Mouse (Mus musculus): ENCODE data around the gene Slc35g1. TPM values are rescaled to one million over a fixed set of nuclear protein-coding genes. Genes with fewer than 3 reads are reported as not detected.

Slc35g1 gene
- total and polyA plus RNA-seq, 3 experiments, result 14.6 to 38.2 (median 21.7) TPM

DNA sequence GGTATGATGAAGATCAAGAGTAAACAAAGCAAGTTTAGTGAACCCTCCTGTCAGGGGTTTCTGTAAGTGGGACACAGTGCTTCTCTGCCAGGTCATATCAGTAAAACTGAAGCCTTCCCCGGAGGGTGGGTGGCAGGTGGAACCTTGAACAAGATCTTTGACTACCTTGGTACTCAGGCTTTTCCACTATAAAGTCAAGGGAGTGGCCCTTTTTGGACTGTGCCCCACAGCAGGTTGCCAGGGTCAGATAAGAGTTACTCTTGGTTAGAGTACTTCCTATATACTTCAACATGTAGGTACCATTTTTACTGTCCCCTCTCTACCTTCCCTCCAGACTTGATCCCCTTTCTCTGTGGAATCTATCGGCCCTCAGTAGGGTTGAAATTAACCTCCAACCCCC, 5.1 kb downstream of the Slc35g1 start:
- no peak overlapping the region for H3K4me2 ChIP-seq (ENCODE audit: insufficient read depth, low read depth, poor library complexity, severe bottlenecking)
- no peak overlapping the region for H3K4me3 ChIP-seq (replicated peaks in 1 of 3; ENCODE audit: low read depth in 2 of 3, low read length in 2 of 3, poor library complexity in 1 of 3)
- peaks cover 14 to 55% of the 10 kb centered on the region in 2 experiments for H3K36me3 ChIP-seq (replicated peaks in 1 of 2; ENCODE audit: control insufficient read depth in 1 of 2, insufficient read depth in 1 of 2, low read length in 1 of 2)
- H3K27me3 ChIP-seq (replicated peaks), result no peaks in the 10 kb centered on the region
- H3K9me3 ChIP-seq (replicated peaks; ENCODE audit: low read length), result no peaks in the 10 kb centered on the region
- H3K27ac ChIP-seq (ENCODE audit: insufficient read depth, low read depth), result no peak overlapping the region
- TF ChIP-seq GABPA (IDR thresholded peaks at IDR 0.05; ENCODE audit: insufficient replicate concordance, low read depth, low read length), result no peak
- H3K9ac ChIP-seq (ENCODE audit: insufficient read depth, low read depth), result no peak overlapping the region
- dilution Hi-C loops (cut with MboI; ENCODE audit: extremely low pct_ligation_motif_present, extremely low pct_unique_long_range_greater_than_20kb, low sequenced_read_pairs) (no loop called here), in situ Hi-C loops (cut with MboI; ENCODE audit: low pct_ligation_motif_present, low pct_unique_long_range_greater_than_20kb, low sequenced_read_pairs) (loop anchor here (25.0 kb wide), 1 partner anchor 386 kb away; no protein-coding TSS in a partner anchor)
- peaks cover 8% of the 10 kb centered on the region; the same call in 1 of the 2 replicates for H3K79me2 ChIP-seq (replicated peaks; ENCODE audit: control insufficient read depth, extremely low read depth, insufficient read depth, poor library complexity, severe bottlenecking)
- DNase-seq (ENCODE audit: extremely low read depth), result no peak
- peaks cover 0 to 20% of the 10 kb centered on the region in 2 experiments; a peak in 2 of 4 replicates for H3K4me1 ChIP-seq (ENCODE audit: control insufficient read depth in 1 of 2, insufficient read depth in 2 of 2)

- Histone ChIP-seq H3K79me2 (replicated peaks; ENCODE audit: control insufficient read depth, extremely low read depth, insufficient read depth, poor library complexity, severe bottlenecking) (peaks cover 8% of the 10 kb centered on the region; the same call in 1 of the 2 replicates), H3K36me3 (replicated peaks in 1 of 2; ENCODE audit: control insufficient read depth in 1 of 2, insufficient read depth in 1 of 2, low read length in 1 of 2) (peaks cover 15 to 60% of the 10 kb centered on the region in 2 experiments), H3K4me1 (ENCODE audit: control insufficient read depth in 1 of 2, insufficient read depth in 2 of 2) (peaks cover 0 to 20% of the 10 kb centered on the region in 2 experiments; a peak in 2 of 4 replicates), H3K4me3 (replicated peaks in 1 of 3; ENCODE audit: low read depth in 2 of 3, low read length in 2 of 3, poor library complexity in 1 of 3) (no peak overlapping the region), H3K9me3 (replicated peaks; ENCODE audit: low read length) (no peaks in the 10 kb centered on the region), H3K27ac (ENCODE audit: insufficient read depth, low read depth) (no peak overlapping the region), H3K27me3 (replicated peaks) (no peaks in the 10 kb centered on the region), H3K9ac (ENCODE audit: insufficient read depth, low read depth) (no peak overlapping the region), H3K4me2 (ENCODE audit: insufficient read depth, low read depth, poor library complexity, severe bottlenecking) (no peak overlapping the region)
- DNase-seq (ENCODE audit: extremely low read depth), result no peak
- TF ChIP-seq TCF12 (IDR thresholded peaks at IDR 0.05; ENCODE audit: low read depth, low read length) (no peak), PAX5 (IDR thresholded peaks at IDR 0.05; ENCODE audit: low read length) (no peak), MXI1 (IDR thresholded peaks at IDR 0.05; ENCODE audit: low read depth, low read length) (no peak), USF2 (conservative IDR thresholded peaks at IDR 0.05; ENCODE audit: low read depth, low read length) (no peak), KAT2A (IDR thresholded peaks at IDR 0.05; ENCODE audit: insufficient replicate concordance, low read length) (no peak), MEF2A (IDR thresholded peaks at IDR 0.05; ENCODE audit: borderline replicate concordance, low read depth, low read length) (no peak), ELF1 (IDR thresholded peaks at IDR 0.05; ENCODE audit: low read depth, low read length) (no peak), ZC3H11A (IDR thresholded peaks at IDR 0.05; ENCODE audit: low read depth, low read length) (no peak), NELFE (IDR thresholded peaks at IDR 0.05; ENCODE audit: low read depth, low read length) (no peak), JUN (IDR thresholded peaks at IDR 0.05; ENCODE audit: insufficient read depth, low read depth, low read length) (no peak), NRF1 (IDR thresholded peaks at IDR 0.05; ENCODE audit: low read depth, low read length) (no peak), ZNF384 (IDR thresholded peaks at IDR 0.05; ENCODE audit: low read depth, low read length) (no peak), POLR2AphosphoS2 (IDR thresholded peaks at IDR 0.05; ENCODE audit: low read depth, low read length) (no peak), SIN3A (IDR thresholded peaks at IDR 0.05; ENCODE audit: low read length) (no peak), RAD21 (IDR thresholded peaks at IDR 0.05; ENCODE audit: low read depth, low read length) (no peak), MAFK (IDR thresholded peaks at IDR 0.05; ENCODE audit: insufficient replicate concordance, low read length) (no peak)
- dilution Hi-C loops (cut with MboI; ENCODE audit: extremely low pct_ligation_motif_present, extremely low pct_unique_long_range_greater_than_20kb, low sequenced_read_pairs), result no loop called here
- in situ Hi-C loops (cut with MboI; ENCODE audit: low pct_ligation_motif_present, low pct_unique_long_range_greater_than_20kb, low sequenced_read_pairs), result loop anchor here (25.0 kb wide), 1 partner anchor 386 kb away; no protein-coding TSS in a partner anchor
These were observed 5.6 kb downstream of the Slc35g1 start for GRCm38 (mm10) chr19:38401416-38401815.
